Mouse (Mus musculus) liver, postnatal 0 days (tissue): ENCODE data around the gene Rabac1. TPM values are rescaled to one million over a fixed set of nuclear protein-coding genes. Genes with fewer than 3 reads are reported as not detected.

Source experiments
- ATAC-seq: fragments of 200-750 bp; cut with Nextera tagmentation; 2 replicates; pipeline ENCODE4 v1.8.0; 2017; ENCODE audit warnings: mild to moderate bottlenecking, moderate library complexity
- DNase-seq: peaks from one replicate; pipeline ENCODE4 v3.0.0-alpha.2; 2016
- H3K27ac ChIP-seq: fragments of 300-500 bp; sonication (generic); 2 replicates; pipeline ENCODE4 v1.5.1; 2014; ENCODE audit warnings: antibody characterized with exemption, moderate library complexity, mild to moderate bottlenecking, low read depth
- H3K27me3 ChIP-seq: fragments of 300-500 bp; sonication (generic); 2 replicates; pipeline ENCODE4 v1.6.1; 2014; ENCODE audit warnings: low read length, control low read depth, mixed read lengths; ENCODE audit not compliant: insufficient read depth
- H3K36me3 ChIP-seq: fragments of 300-500 bp; sonication (generic); replicated peaks from 2 replicates; pipeline ENCODE4 v1.6.1; 2014; ENCODE audit warnings: mild to moderate bottlenecking, control low read depth, low read length, moderate library complexity, mixed read lengths; ENCODE audit not compliant: insufficient read depth
- H3K4me1 ChIP-seq: fragments of 300-500 bp; sonication (generic); 2 replicates; pipeline ENCODE4 v1.6.1; 2014; ENCODE audit warnings: antibody characterized with exemption, mild to moderate bottlenecking, control low read depth; ENCODE audit not compliant: insufficient read depth
- H3K4me2 ChIP-seq: fragments of 300-500 bp; sonication (generic); 2 replicates; pipeline ENCODE4 v1.6.1; 2014; ENCODE audit warnings: low read depth, mild to moderate bottlenecking, low read length, moderate library complexity, mixed read lengths
- H3K4me3 ChIP-seq: fragments of 300-500 bp; sonication (generic); 2 replicates; pipeline ENCODE4 v1.5.1; 2014; ENCODE audit warnings: low read depth, low read length
- H3K9ac ChIP-seq: fragments of 300-500 bp; sonication (generic); replicated peaks from 2 replicates; pipeline ENCODE4 v1.6.1; 2014; ENCODE audit warnings: mild to moderate bottlenecking, moderate library complexity
- H3K9me3 ChIP-seq: fragments of 300-500 bp; sonication (generic); 2 replicates; pipeline ENCODE4 v1.6.1; 2016; ENCODE audit warnings: mild to moderate bottlenecking, control low read depth, low read length, mixed read lengths
- CTCF ChIP-seq: sonication (generic); IDR thresholded peaks from 2 replicates; pipeline ENCODE4 v1.5.1; 2016; ENCODE audit warnings: antibody characterized with exemption, low read depth
- WGBS: fragments of 180-500 bp; shearing (Covaris S2); extraction: QIAGEN DNeasy Blood & Tissue Kit; methylation state at CpG from one replicate; pipeline ENCODE4 v1.1.7; 2014; ENCODE audit not compliant: insufficient replicate concordance; 5-methylcytosine and 5-hydroxymethylcytosine counted together
- microRNA-seq: library from miRNA; unstranded; fragments of <30 nt; microRNA quantifications from one replicate; pipeline ENCODE4, GENCODE M21; 2016
- polyA plus RNA-seq: library from polyadenylated mRNA; unstranded; fragments of >200 nt; fragmentation: Nextera tagmentation; extraction: Ambion mirVana; gene quantifications from 2 replicates; pipeline ENCODE4 v1.2.1, GENCODE M21; 2015

The Rabac1 gene
- polyA plus RNA-seq, 1 experiment from 2014 or later: 88.2 TPM

GRCm38 (mm10) chr7:24930475-24930874, 42.1 kb downstream of the Rabac1 start:
- DNase-seq (no peak), ATAC-seq (no peak)
- H3K4me2 ChIP-seq: no peak overlapping the region
- no peak for TF ChIP-seq CTCF
- H3K27me3 ChIP-seq: peaks cover 59% of the 10 kb centered on the region
- no peaks in the 10 kb centered on the region for H3K9me3 ChIP-seq
- H3K4me3 ChIP-seq: no peak overlapping the region
- H3K27ac ChIP-seq: no peak overlapping the region
- no peaks in the 10 kb centered on the region for H3K4me1 ChIP-seq
- 39% methylated on average over 6 of the region's 6 CpGs for WGBS
- H3K36me3 ChIP-seq: peaks cover 9% of the 10 kb centered on the region; the same call in 1 of the 2 replicates
- no peak overlapping the region for H3K9ac ChIP-seq

Small RNA genes lying within 50 kb of the gene (microRNA-seq; reads per million reads assigned to microRNA genes)
- gene Mir7046 (not detected), gene Mir7047 (not detected)

Other genes with a start within 250 kb of the Rabac1 start
- not detected in 2 replicates for gene Gm4763, start 245.8 kb downstream of the Rabac1 start, polyA plus RNA-seq
- 18.9 and 20.5 TPM in 2 replicates for gene Cd177, start 212.4 kb downstream of the Rabac1 start, polyA plus RNA-seq
- gene Ceacam10, start 195.5 kb downstream of the Rabac1 start, polyA plus RNA-seq: 5.0 and 5.3 TPM in 2 replicates
- gene Gm9844, start 110.5 kb downstream of the Rabac1 start, polyA plus RNA-seq: 1.6 and 2.7 TPM in 2 replicates
- not detected in 2 replicates for gene Lypd4, start 102.8 kb downstream of the Rabac1 start, polyA plus RNA-seq
- not detected in 2 replicates for gene Dmrtc2, start 102.7 kb downstream of the Rabac1 start, polyA plus RNA-seq
- 1,140 and 1,164 TPM in 2 replicates for gene Rps19, start 88.4 kb downstream of the Rabac1 start, polyA plus RNA-seq
- 32.0 and 34.0 TPM in 2 replicates for gene Cd79a, start 75.4 kb downstream of the Rabac1 start, polyA plus RNA-seq
- gene Arhgef1, start 69.8 kb downstream of the Rabac1 start, polyA plus RNA-seq: 30.2 and 30.4 TPM in 2 replicates
- gene Gm4881, start 28.3 kb downstream of the Rabac1 start, polyA plus RNA-seq: not detected in 2 replicates
- 0.85 and 1.2 TPM in 2 replicates for gene Atp1a3, start 33.2 kb upstream of the Rabac1 start, polyA plus RNA-seq
- gene Grik5, start 99.6 kb upstream of the Rabac1 start, polyA plus RNA-seq: 0.69 and 0.76 TPM in 2 replicates
- gene Zfp574, start 99.8 kb upstream of the Rabac1 start, polyA plus RNA-seq: 9.4 and 10.8 TPM in 2 replicates
- 2.0 and 2.9 TPM in 2 replicates for gene Pou2f2, start 207.0 kb upstream of the Rabac1 start, polyA plus RNA-seq
- 19.2 and 21.1 TPM in 2 replicates for gene Dedd2, start 247.9 kb upstream of the Rabac1 start, polyA plus RNA-seq
- 1.0 and 1.2 TPM in 2 replicates for gene Zfp526, start 248.7 kb upstream of the Rabac1 start, polyA plus RNA-seq